Mouse (Mus musculus) testis, postnatal 14 days (tissue): ENCODE measurements around the gene Mcee.

Experiments used
- DNase-seq: peaks from one replicate; pipeline ENCODE4 v3.0.0; 2021; ENCODE audit warnings: low spot score

Gene Mcee

GRCm38 (mm10) chr7:64439595-64440518 lies 47.5 kb downstream of the Mcee start:
- DNase-seq, result no peak

- DNase-seq, result no peak
These were observed 48.1 kb downstream of the Mcee start for GRCm38 (mm10) chr7:64440519-64440918.

- DNase-seq, result no peak
These were observed 58.2 kb downstream of the Mcee start for GRCm38 (mm10) chr7:64450631-64451030.

- no peak for DNase-seq
These were observed 59.0 kb downstream of the Mcee start for GRCm38 (mm10) chr7:64451441-64451840.

GRCm38 (mm10) chr7:64451861-64452382 lies 59.5 kb downstream of the Mcee start:
- DNase-seq, result no peak

GRCm38 (mm10) chr7:64452471-64453222 lies 60.2 kb downstream of the Mcee start:
- no peak for DNase-seq

GRCm38 (mm10) chr7:64456176-64456575 lies 63.8 kb downstream of the Mcee start:
- DNase-seq, result peak; percentile 2

GRCm38 (mm10) chr7:64456676-64457075 lies 64.3 kb downstream of the Mcee start:
- no peak for DNase-seq

GRCm38 (mm10) chr7:64457811-64458210 lies 65.4 kb downstream of the Mcee start:
- no peak for DNase-seq
